Mouse (Mus musculus): Measurements from ENCODE around the gene Aldob.

DNA sequence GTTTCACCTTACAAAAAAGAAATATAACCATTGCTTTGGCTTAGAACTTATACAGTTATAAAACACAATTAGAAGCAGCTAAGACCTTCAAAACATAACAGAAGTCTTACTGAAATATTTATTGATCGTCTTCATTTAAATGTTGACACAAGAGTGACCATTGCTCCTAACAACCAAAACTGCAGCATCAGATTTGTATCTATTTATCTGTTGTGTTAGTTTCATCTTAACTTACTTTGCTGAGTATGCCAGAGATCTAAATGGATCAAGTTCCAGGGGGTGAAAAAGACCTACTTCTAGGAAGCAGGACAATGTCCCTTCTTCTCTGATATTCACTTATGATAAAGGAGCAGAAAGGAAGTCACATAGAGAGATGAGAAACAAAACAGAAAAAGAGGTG is 45.8 kb downstream of the Aldob start:
- TF ChIP-seq CTCF (IDR thresholded peaks at IDR 0.05; ENCODE audit: low read depth, low read length) (no peak), POLR2A (IDR thresholded peaks at IDR 0.05; ENCODE audit: borderline replicate concordance, low read depth, low read length) (no peak)

Measured in bone marrow macrophage, adult 2 months (primary cell).